Mouse (Mus musculus) heart, embryonic 15.5 days (tissue): Measurements from ENCODE around the gene Ptprs. TPM values are rescaled to one million over a fixed set of nuclear protein-coding genes. Genes with fewer than 3 reads are reported as not detected.
"Not testable (repeated sequence)": the region's sequence is repeated elsewhere in the genome, so short reads cannot be mapped to it uniquely, and the experiment has no call there.

ENCODE experiments used
- ATAC-seq: fragments of 200-750 bp; cut with Nextera tagmentation; replicated peaks from 2 replicates; pipeline ENCODE4 v1.8.0; 2017; ENCODE audit warnings: low read depth, moderate TSS enrichment; ENCODE audit not compliant: insufficient number of reproducible peaks, insufficient read depth, low FRiP score
- H3K27ac ChIP-seq: fragments of 300-500 bp; sonication (generic); 2 replicates; pipeline ENCODE4 v1.5.1; 2015; ENCODE audit warnings: mild to moderate bottlenecking, inconsistent platforms
- H3K27me3 ChIP-seq: fragments of 300-500 bp; sonication (generic); 2 replicates; pipeline ENCODE4 v1.6.1; 2015; ENCODE audit warnings: inconsistent platforms
- H3K36me3 ChIP-seq: fragments of 300-500 bp; sonication (generic); 2 replicates; pipeline ENCODE4 v1.6.1; 2015; ENCODE audit warnings: mild to moderate bottlenecking, inconsistent platforms
- H3K4me1 ChIP-seq: fragments of 300-500 bp; sonication (generic); replicated peaks from 2 replicates; pipeline ENCODE4 v1.6.1; 2015; ENCODE audit warnings: inconsistent platforms
- H3K4me2 ChIP-seq: fragments of 300-500 bp; sonication (generic); 2 replicates; pipeline ENCODE4 v1.6.1; 2015; ENCODE audit warnings: inconsistent platforms, mild to moderate bottlenecking, moderate library complexity
- H3K4me3 ChIP-seq: fragments of 300-500 bp; sonication (generic); 2 replicates; pipeline ENCODE4 v1.5.1; 2015; ENCODE audit warnings: mild to moderate bottlenecking, inconsistent platforms
- H3K9ac ChIP-seq: fragments of 300-500 bp; sonication (generic); 2 replicates; pipeline ENCODE4 v1.6.1; 2015; ENCODE audit warnings: mild to moderate bottlenecking, inconsistent platforms
- H3K9me3 ChIP-seq: fragments of 300-500 bp; sonication (generic); replicated peaks from 2 replicates; pipeline ENCODE4 v1.6.1; 2016; ENCODE audit warnings: inconsistent platforms
- WGBS: fragments of 180-500 bp; shearing (Covaris S2); methylation state at CpG from one replicate; pipeline ENCODE4 v1.1.7; 2015; ENCODE audit warnings: mixed read lengths; 5-methylcytosine and 5-hydroxymethylcytosine counted together
- polyA plus RNA-seq: library from polyadenylated mRNA; unstranded; fragments of >200 nt; fragmentation: Nextera tagmentation; extraction: Ambion mirVana; gene quantifications from 2 replicates; pipeline ENCODE4 v1.2.1, GENCODE M21; 2015

Gene Ptprs
- polyA plus RNA-seq, 1 experiment from 2014 or later, result 37.6 TPM

DNA sequence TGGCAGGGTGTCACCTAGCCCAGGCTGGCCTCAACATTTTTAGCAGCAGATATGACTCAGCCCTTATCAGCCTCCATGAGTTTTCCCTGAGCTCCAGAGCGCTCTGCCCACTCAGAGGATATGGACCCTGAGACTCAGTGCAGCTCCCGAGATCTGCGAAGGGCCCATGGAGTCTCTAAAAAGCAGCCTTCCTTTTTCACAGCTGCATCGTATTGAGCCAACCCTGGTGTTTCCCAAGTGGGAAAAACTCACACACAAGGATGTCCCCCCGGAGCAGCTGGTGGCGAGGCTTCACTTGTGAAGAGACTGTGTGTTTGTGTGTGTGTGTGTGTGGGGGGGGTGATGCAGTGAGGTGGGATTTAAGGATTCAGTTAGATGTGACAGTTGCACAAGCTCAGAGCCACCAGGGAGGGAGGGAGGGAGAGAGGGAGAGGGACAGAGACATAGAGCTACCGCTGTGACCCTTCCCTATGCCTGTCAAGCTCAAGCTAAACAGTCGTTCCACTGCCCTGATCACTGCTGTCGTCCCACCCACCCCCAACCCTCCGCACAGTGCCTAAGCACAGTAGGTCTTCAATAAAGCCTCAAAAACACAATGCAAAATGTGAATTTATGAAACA lies 32.8 kb upstream of the Ptprs start:
- ATAC-seq, result no peak
- peaks cover 56% of the 10 kb centered on the region for H3K27me3 ChIP-seq
- no peaks in the 10 kb centered on the region for H3K36me3 ChIP-seq
- no peaks in the 10 kb centered on the region for H3K9me3 ChIP-seq
- no peak overlapping the region for H3K4me2 ChIP-seq
- H3K9ac ChIP-seq, result no peak overlapping the region
- 46% methylated on average over 10 of the region's 10 CpGs for WGBS
- H3K27ac ChIP-seq, result no peak overlapping the region
- H3K4me1 ChIP-seq, result peaks cover 22% of the 10 kb centered on the region
- H3K4me3 ChIP-seq, result no peak overlapping the region

DNA sequence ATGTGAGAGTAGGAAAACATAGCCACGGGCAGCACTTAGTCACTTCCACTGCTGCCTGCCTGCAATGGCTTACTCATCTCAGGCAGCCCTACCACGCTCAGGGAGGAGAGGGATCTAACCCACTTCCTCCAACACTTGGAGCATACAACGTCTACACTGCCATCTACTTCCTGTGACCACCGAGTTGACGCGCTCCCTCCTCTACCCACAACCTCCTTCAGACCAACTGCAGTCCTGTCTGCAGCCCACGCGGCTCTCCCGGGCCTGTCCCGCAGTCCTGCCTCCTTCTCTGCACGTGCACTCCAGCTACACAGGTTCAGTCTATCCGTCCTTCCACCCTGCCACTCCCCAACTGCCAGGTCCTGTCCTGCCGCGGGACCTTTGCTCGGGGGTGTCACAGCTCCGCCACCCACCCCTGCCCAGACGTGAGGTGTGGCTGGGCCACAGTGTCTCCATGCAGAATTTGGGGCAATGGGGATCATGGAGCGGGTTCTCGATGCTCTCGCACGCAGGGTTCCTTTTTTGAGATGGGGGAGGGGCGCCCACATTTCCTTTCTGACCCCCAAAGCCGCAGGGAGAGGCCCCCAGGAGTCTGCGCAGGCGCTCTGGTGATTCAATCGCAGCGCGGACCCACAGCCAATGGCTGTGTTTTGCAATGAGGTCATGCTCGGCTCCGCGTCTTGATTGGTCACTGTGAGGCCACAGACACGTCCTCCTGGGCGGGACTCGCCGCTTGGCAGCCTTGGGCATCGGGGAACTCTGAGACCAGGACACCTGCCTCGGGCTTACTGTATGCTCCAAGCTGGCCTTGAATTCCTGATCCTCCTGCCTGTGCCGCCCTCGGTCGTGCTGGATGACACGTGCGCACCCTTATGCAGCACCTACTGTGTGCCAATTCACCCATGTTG lies 31.1 kb upstream of the Ptprs start:
- under 1% methylated on average over 42 of the region's 42 CpGs for WGBS

DNA sequence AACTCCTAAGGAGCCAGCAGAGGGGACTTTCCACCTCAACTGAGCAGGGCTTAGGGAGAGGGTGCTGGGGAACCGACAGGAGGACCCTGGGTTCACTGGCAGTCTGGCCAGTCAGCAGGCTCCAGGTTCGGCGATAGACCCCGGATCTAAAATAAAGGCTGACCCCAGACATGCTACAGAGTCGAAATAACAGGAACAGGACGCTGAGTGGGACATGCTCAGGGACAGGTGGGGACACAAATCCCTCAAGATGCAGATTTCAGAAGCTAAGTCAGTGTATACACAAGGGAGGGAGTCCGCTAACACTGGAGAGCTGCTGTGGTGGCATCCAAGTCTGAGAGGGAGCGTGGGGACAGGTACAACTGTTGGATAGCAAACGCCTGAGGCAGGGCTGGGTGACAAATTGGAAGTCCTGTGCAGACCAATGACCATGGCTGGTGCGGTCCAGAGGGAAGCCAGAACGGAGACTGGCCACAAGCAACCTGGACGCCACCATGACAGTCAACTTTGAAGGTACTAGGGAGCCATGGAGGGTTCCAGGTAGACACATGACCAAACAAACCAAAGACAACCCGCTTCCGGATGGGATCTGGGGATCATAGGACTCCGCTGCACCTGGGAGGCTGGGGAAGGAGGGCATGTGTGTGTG lies 30.3 kb upstream of the Ptprs start:
- no peak for ATAC-seq
- peak overlapping the region; percentile 67 for H3K4me3 ChIP-seq
- peaks cover 33% of the 10 kb centered on the region for H3K27me3 ChIP-seq
- peaks cover 20% of the 10 kb centered on the region for H3K4me1 ChIP-seq
- no peaks in the 10 kb centered on the region for H3K36me3 ChIP-seq
- 54% methylated on average over 15 of the region's 15 CpGs for WGBS
- peak overlapping the region; percentile 83; the same call in 1 of the 2 replicates for H3K9ac ChIP-seq
- peak overlapping the region; percentile 90 for H3K27ac ChIP-seq
- no peaks in the 10 kb centered on the region for H3K9me3 ChIP-seq
- H3K4me2 ChIP-seq, result peak overlapping the region; percentile 96

More for the DNA sequence above, 31.1 kb upstream of the Ptprs start:
- Histone ChIP-seq H3K4me2 (peak overlapping the region; percentile 96), H3K4me1 (peaks cover 22% of the 10 kb centered on the region), H3K36me3 (no peaks in the 10 kb centered on the region), H3K9me3 (no peaks in the 10 kb centered on the region), H3K4me3 (peak overlapping the region; percentile 67), H3K27me3 (peaks cover 42% of the 10 kb centered on the region), H3K27ac (peak overlapping the region; percentile 90), H3K9ac (peak overlapping the region; percentile 83)
- ATAC-seq, result peak; percentile 96

DNA sequence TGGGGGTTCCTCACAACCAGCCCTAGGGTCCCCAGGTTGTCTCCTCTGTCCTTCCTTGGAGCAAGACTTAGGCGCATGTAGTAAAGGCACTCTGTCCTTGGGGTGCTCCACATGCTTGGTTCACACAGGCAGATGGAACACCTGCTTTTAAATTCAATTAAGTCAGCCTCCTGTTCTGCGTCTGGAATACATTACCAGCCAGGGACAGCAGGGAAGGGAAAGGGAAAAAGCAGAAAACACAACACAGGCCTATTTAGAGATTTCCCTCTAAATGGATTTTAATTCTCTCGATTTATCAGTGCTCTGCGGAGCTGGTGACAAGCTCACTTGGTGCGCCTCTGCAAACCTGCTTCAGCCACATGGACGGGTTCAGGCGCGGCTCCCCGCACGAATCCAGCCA lies 29.1 kb upstream of the Ptprs start:
- WGBS, result 79% methylated on average over 10 of the region's 10 CpGs
- Histone ChIP-seq H3K9ac (no peak overlapping the region), H3K27ac (no peak overlapping the region), H3K4me1 (peaks cover 10% of the 10 kb centered on the region), H3K9me3 (no peaks in the 10 kb centered on the region), H3K4me2 (no peak overlapping the region), H3K27me3 (peaks cover 21% of the 10 kb centered on the region), H3K36me3 (no peaks in the 10 kb centered on the region), H3K4me3 (no peak overlapping the region)
- no peak for ATAC-seq

DNA sequence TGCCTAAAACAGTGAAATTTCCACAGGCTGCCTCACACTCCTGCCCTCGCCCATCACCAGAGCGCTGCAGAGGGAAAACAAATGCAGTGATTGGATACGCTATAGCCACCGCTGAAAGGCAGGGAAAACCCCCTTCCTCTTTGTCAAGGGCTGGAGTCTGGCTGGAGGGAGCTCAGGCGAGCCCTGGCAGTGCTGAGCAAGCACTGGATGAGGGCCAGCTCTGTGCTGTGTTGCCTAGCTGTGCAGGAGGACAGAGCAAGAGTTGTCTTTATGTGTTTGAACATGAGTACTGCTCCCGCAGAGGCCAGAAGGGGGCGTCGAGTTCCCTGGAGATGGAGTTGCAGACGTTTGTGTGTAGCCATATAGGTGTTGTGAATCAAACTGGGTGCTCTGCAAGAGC lies 26.2 kb upstream of the Ptprs start:
- Histone ChIP-seq H3K9me3 (no peaks in the 10 kb centered on the region), H3K9ac (no peak overlapping the region), H3K36me3 (no peaks in the 10 kb centered on the region), H3K27me3 (no peaks in the 10 kb centered on the region; the same call in 1 of the 2 replicates), H3K4me1 (peaks cover 5% of the 10 kb centered on the region; the same call in 1 of the 2 replicates), H3K4me3 (no peak overlapping the region), H3K27ac (no peak overlapping the region), H3K4me2 (no peak overlapping the region)
- ATAC-seq, result no peak
- WGBS, result 32% methylated on average over 9 of the region's 9 CpGs

DNA sequence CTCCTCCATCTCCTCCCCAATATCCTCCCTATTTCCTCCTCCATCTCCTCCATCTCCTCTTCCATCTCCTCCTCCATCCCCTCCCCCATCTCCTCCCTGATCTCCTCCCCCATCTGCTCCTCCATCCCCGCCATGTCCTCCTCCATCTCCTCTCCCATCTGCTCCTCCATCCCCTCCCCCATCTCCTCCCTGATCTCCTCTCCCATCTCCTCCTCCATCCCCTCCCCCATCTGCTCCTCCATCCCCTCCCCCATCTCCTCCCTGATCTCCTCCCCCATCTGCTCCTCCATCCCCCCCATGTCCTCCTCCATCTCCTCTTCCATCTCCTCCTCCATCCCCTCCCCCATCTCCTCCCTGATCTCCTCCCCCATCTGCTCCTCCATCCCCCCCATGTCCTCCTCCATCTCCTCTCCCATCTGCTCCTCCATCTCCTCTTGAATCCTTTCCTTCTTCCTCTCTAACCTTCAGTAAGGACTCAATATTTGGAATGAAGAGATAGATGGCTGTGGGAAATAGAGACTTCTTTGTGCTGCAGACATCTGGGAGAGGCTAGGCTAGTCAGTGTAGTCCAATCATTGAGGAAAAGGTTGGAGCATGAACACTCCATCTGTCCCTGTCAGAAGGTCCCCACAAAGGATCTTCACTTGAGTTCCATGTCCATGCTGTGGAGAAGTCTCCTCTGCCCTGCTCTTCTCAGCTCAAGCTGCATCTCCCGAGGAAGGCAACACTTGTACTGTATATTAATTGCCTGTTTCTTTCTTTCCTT lies 25.5 kb upstream of the Ptprs start:
- H3K9ac ChIP-seq, H3K4me1 ChIP-seq, H3K4me2 ChIP-seq, H3K27ac ChIP-seq, H3K36me3 ChIP-seq, H3K27me3 ChIP-seq, ATAC-seq, H3K4me3 ChIP-seq, H3K9me3 ChIP-seq: not testable (repeated sequence)
- WGBS, result 45% methylated on average over 2 of the region's 2 CpGs

DNA sequence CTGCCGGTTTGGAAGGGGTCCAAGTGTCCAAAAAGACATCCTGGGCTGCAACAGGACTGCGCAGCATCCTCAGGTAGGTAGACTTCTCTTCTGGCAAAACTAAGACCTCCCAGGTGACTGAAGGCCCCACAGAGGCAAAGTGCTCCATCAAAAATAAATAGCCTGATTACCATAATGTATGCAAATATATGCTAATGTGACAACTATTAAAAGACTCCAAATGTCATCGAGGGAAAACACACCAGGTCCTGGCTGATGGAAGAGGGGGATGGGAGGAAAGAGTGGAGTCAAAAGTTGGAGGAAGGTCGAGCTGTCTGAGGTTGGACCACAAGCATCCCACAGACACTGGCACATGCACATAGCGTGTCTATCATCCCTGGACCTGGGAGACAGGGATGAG lies 22.9 kb upstream of the Ptprs start:
- H3K27me3 ChIP-seq, result no peaks in the 10 kb centered on the region
- H3K9me3 ChIP-seq, result peaks cover 12% of the 10 kb centered on the region
- no peaks in the 10 kb centered on the region for H3K36me3 ChIP-seq
- no peak for ATAC-seq
- no peak overlapping the region for H3K4me3 ChIP-seq
- no peak overlapping the region for H3K4me2 ChIP-seq
- no peaks in the 10 kb centered on the region for H3K4me1 ChIP-seq
- H3K9ac ChIP-seq, result no peak overlapping the region
- 76% methylated on average over 5 of the region's 5 CpGs for WGBS
- no peak overlapping the region for H3K27ac ChIP-seq

DNA sequence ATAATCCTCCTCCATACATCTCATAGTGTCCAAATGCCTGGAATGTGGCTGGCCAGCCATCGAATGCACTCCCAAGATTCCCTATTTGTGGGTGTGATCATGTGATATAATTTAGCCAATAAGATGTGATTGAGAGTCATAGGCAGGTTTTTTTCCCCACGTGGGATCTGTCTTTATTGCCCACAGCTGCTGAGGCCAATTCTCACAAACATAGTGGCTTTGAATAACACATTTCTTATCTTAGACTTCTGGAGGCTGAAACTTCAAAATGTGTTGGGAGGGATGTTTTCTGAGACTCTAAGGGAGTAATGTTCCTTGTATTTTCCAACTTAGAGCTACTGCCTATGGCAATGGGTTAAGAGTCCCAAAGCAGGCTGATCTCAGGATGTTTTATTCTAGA lies 18.2 kb upstream of the Ptprs start:
- H3K4me1 ChIP-seq, result no peaks in the 10 kb centered on the region
- H3K36me3 ChIP-seq, result no peaks in the 10 kb centered on the region
- peaks cover 36% of the 10 kb centered on the region for H3K9me3 ChIP-seq
- H3K4me3 ChIP-seq, result no peak overlapping the region
- no peak overlapping the region for H3K9ac ChIP-seq
- no peak overlapping the region for H3K27ac ChIP-seq
- ATAC-seq, result no peak
- no peaks in the 10 kb centered on the region for H3K27me3 ChIP-seq
- 51% methylated on average over 2 of the region's 2 CpGs for WGBS
- H3K4me2 ChIP-seq, result no peak overlapping the region

DNA sequence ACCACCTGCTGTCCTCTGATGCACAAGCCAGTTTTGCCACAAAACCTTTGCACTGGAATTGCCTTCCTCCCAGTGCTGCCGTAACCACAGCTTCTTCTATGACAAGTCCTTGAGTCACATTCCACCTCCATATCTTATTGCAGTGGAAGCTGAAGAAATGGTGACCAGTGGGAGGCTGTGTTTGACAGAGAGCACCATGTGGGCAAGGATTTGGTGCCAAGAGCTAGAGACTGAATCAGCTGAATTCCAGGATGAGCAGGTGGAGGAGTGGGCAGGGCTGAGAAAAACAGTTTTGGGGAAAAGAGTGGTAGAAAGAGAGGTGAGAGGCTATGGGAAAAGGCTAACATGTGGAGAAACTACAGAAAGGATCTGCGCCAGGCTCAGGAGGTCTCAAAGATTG lies 17.6 kb upstream of the Ptprs start:
- no peaks in the 10 kb centered on the region for H3K36me3 ChIP-seq
- no peaks in the 10 kb centered on the region for H3K27me3 ChIP-seq
- no peak overlapping the region for H3K9ac ChIP-seq
- ATAC-seq, result no peak
- no peak overlapping the region for H3K4me3 ChIP-seq
- no peak overlapping the region for H3K4me2 ChIP-seq
- H3K27ac ChIP-seq, result no peak overlapping the region
- no peaks in the 10 kb centered on the region for H3K4me1 ChIP-seq
- H3K9me3 ChIP-seq, result peaks cover 36% of the 10 kb centered on the region
- 86% methylated on average over 2 of the region's 2 CpGs for WGBS

DNA sequence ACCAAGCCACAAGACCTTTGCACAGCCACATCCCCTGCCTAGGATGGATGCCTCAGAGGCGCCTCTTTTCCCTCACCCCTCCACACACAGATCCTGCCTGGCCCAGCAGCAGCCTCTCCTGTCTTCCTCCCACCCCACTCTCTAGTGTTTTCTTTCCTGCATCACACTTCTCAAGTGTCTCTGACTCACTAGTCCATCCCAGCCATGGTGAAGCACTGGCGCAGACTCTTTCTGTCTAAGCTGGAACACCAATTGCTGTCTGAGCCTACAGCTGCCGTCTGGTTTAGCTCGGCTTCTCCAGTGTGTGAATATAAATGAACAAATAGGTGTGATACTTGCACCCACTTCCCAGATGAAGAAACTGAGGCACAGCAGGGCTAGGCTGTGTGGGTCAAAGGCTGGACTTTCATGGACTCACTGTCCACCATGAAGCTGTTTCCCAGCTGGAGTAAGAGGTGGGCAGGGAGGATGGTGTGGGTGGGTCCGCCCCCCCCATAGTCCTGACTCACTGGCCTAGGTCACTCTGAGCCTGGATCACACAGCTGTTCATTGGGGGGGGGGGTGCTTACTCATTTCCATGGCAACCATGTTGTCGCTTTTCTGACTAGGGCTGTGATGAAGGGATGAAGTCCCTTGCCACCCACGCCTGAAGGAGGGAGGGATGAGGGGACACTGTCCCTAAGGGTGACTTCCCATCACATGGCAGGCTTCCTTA lies 14.3 kb upstream of the Ptprs start:
- Histone ChIP-seq H3K27ac (no peak overlapping the region), H3K4me1 (no peaks in the 10 kb centered on the region), H3K36me3 (no peaks in the 10 kb centered on the region), H3K4me3 (no peak overlapping the region), H3K9me3 (peaks cover 33% of the 10 kb centered on the region), H3K4me2 (no peak overlapping the region), H3K9ac (no peak overlapping the region), H3K27me3 (no peaks in the 10 kb centered on the region)
- 80% methylated on average over 7 of the region's 7 CpGs for WGBS
- no peak for ATAC-seq
